Mouse (Mus musculus) heart, embryonic 11.5 days (tissue): ENCODE results near the gene Gm11549. TPM values are rescaled to one million over a fixed set of nuclear protein-coding genes. Genes with fewer than 3 reads are reported as not detected.

Source experiments
- ATAC-seq: fragments of 200-750 bp; cut with Nextera tagmentation; replicated peaks from 2 replicates; pipeline ENCODE4 v1.8.0; 2017; ENCODE audit warnings: moderate library complexity; ENCODE audit not compliant: insufficient number of reproducible peaks, low FRiP score, low TSS enrichment
- H3K27ac ChIP-seq: fragments of 300-500 bp; sonication (generic); 2 replicates; pipeline ENCODE4 v1.5.1; 2014; ENCODE audit warnings: mild to moderate bottlenecking, low read depth, low read length
- H3K27me3 ChIP-seq: fragments of 300-500 bp; sonication (generic); 2 replicates; pipeline ENCODE4 v1.6.1; 2014; ENCODE audit warnings: mild to moderate bottlenecking, low read length, mixed read lengths; ENCODE audit not compliant: control insufficient read depth, insufficient read depth
- H3K36me3 ChIP-seq: fragments of 300-500 bp; sonication (generic); 2 replicates; pipeline ENCODE4 v1.6.1; 2014; ENCODE audit warnings: mild to moderate bottlenecking, low read length, moderate library complexity, mixed read lengths; ENCODE audit not compliant: control insufficient read depth, insufficient read depth
- H3K4me1 ChIP-seq: fragments of 300-500 bp; sonication (generic); 2 replicates; pipeline ENCODE4 v1.6.1; 2014; ENCODE audit warnings: low read length; ENCODE audit not compliant: control insufficient read depth, insufficient read depth
- H3K4me2 ChIP-seq: fragments of 300-500 bp; sonication (generic); 2 replicates; pipeline ENCODE4 v1.6.1; 2014; ENCODE audit warnings: mild to moderate bottlenecking, moderate library complexity
- H3K4me3 ChIP-seq: fragments of 300-500 bp; sonication (generic); 2 replicates; pipeline ENCODE4 v1.5.1; 2014; ENCODE audit warnings: low read depth, low read length
- H3K9ac ChIP-seq: fragments of 300-500 bp; sonication (generic); 2 replicates; pipeline ENCODE4 v1.6.1; 2014; ENCODE audit warnings: mild to moderate bottlenecking, low read depth, low read length, moderate library complexity
- H3K9me3 ChIP-seq: fragments of 300-500 bp; sonication (generic); replicated peaks from 2 replicates; pipeline ENCODE4 v1.6.1; 2016; ENCODE audit warnings: low read length; ENCODE audit not compliant: control insufficient read depth
- WGBS: fragments of 180-500 bp; shearing (Covaris S2); extraction: QIAGEN DNeasy Blood & Tissue Kit; methylation state at CpG from one replicate; pipeline ENCODE4 v1.1.7; 2014; ENCODE audit not compliant: insufficient replicate concordance; 5-methylcytosine and 5-hydroxymethylcytosine counted together
- polyA plus RNA-seq: library from polyadenylated mRNA; unstranded; fragments of >200 nt; fragmentation: Nextera tagmentation; extraction: Ambion mirVana; gene quantifications from 2 replicates; pipeline ENCODE4 v1.2.1, GENCODE M21; 2014

Gene Gm11549
- polyA plus RNA-seq, 1 experiment from 2014 or later: 0.16 TPM

- Histone ChIP-seq H3K4me2 (no peak overlapping the region), H3K4me3 (no peak overlapping the region), H3K27ac (no peak overlapping the region), H3K9ac (no peak overlapping the region), H3K27me3 (no peaks in the 10 kb centered on the region), H3K36me3 (no peaks in the 10 kb centered on the region), H3K9me3 (no peaks in the 10 kb centered on the region), H3K4me1 (no peaks in the 10 kb centered on the region)
- no peak for ATAC-seq
- WGBS: 70% methylated on average over 3 of the region's 3 CpGs
Observed at GRCm38 (mm10) chr3:36544961-36545360, 23.3 kb upstream of the Gm11549 start.

- whole genome bisulfite sequencing: 80% methylated on average over 2 of the region's 2 CpGs
- H3K9ac ChIP-seq: no peak overlapping the region
- ATAC-seq: no peak
- H3K9me3 ChIP-seq: no peaks in the 10 kb centered on the region
- no peak overlapping the region for H3K27ac ChIP-seq
- no peaks in the 10 kb centered on the region for H3K36me3 ChIP-seq
- no peaks in the 10 kb centered on the region for H3K4me1 ChIP-seq
- no peaks in the 10 kb centered on the region for H3K27me3 ChIP-seq
- no peak overlapping the region for H3K4me2 ChIP-seq
- H3K4me3 ChIP-seq: no peak overlapping the region
Observed at GRCm38 (mm10) chr3:36541399-36541798, 19.8 kb upstream of the Gm11549 start.

GRCm38 (mm10) chr3:36540756-36541155 lies 19.1 kb upstream of the Gm11549 start:
- H3K9me3 ChIP-seq: no peaks in the 10 kb centered on the region
- WGBS: 58% methylated on average over 2 of the region's 2 CpGs
- H3K4me2 ChIP-seq: no peak overlapping the region
- no peak overlapping the region for H3K27ac ChIP-seq
- no peaks in the 10 kb centered on the region for H3K4me1 ChIP-seq
- H3K27me3 ChIP-seq: no peaks in the 10 kb centered on the region
- no peak overlapping the region for H3K9ac ChIP-seq
- no peak for ATAC-seq
- no peak overlapping the region for H3K4me3 ChIP-seq
- no peaks in the 10 kb centered on the region for H3K36me3 ChIP-seq

GRCm38 (mm10) chr3:36537701-36538470 lies 16.3 kb upstream of the Gm11549 start:
- H3K9ac ChIP-seq: no peak overlapping the region
- H3K27me3 ChIP-seq: no peaks in the 10 kb centered on the region
- WGBS: 66% methylated on average over 4 of the region's 4 CpGs
- H3K27ac ChIP-seq: no peak overlapping the region
- no peak for ATAC-seq
- no peaks in the 10 kb centered on the region for H3K4me1 ChIP-seq
- H3K4me3 ChIP-seq: no peak overlapping the region
- H3K36me3 ChIP-seq: no peaks in the 10 kb centered on the region
- H3K4me2 ChIP-seq: no peak overlapping the region
- H3K9me3 ChIP-seq: no peaks in the 10 kb centered on the region

- Histone ChIP-seq H3K36me3 (no peaks in the 10 kb centered on the region), H3K9ac (no peak overlapping the region), H3K4me3 (no peak overlapping the region), H3K9me3 (no peaks in the 10 kb centered on the region), H3K27me3 (0 out of 2 replicates have a peak, but pooled peaks cover 4% of the 10 kb centered on the region), H3K4me2 (no peak overlapping the region), H3K4me1 (no peaks in the 10 kb centered on the region), H3K27ac (no peak overlapping the region)
- no peak for ATAC-seq
- WGBS: 79% methylated on average over 12 of the region's 12 CpGs
Observed at GRCm38 (mm10) chr3:36536041-36536440, 14.4 kb upstream of the Gm11549 start.

- H3K36me3 ChIP-seq: no peaks in the 10 kb centered on the region
- no peak overlapping the region for H3K4me2 ChIP-seq
- H3K27ac ChIP-seq: no peak overlapping the region
- WGBS: 3% methylated on average over 1 of the region's 1 CpGs
- no peak overlapping the region for H3K9ac ChIP-seq
- no peaks in the 10 kb centered on the region for H3K9me3 ChIP-seq
- H3K4me1 ChIP-seq: no peaks in the 10 kb centered on the region
- H3K4me3 ChIP-seq: no peak overlapping the region
- 0 out of 2 replicates have a peak, but pooled peaks cover 4% of the 10 kb centered on the region for H3K27me3 ChIP-seq
- ATAC-seq: no peak
Observed at GRCm38 (mm10) chr3:36533201-36533672, 11.6 kb upstream of the Gm11549 start.

- no peaks in the 10 kb centered on the region for H3K9me3 ChIP-seq
- H3K36me3 ChIP-seq: no peaks in the 10 kb centered on the region
- 46% methylated on average over 7 of the region's 7 CpGs for WGBS
- H3K9ac ChIP-seq: no peak overlapping the region
- H3K4me2 ChIP-seq: no peak overlapping the region
- 0 out of 2 replicates have a peak, but pooled peaks cover 4% of the 10 kb centered on the region for H3K27me3 ChIP-seq
- H3K27ac ChIP-seq: no peak overlapping the region
- H3K4me1 ChIP-seq: no peaks in the 10 kb centered on the region
- ATAC-seq: no peak
- H3K4me3 ChIP-seq: no peak overlapping the region
Observed at GRCm38 (mm10) chr3:36532738-36533137, 11.1 kb upstream of the Gm11549 start.

- 6% methylated on average over 18 of the region's 18 CpGs for WGBS
- no peak for ATAC-seq
Observed at GRCm38 (mm10) chr3:36531979-36532542, 10.4 kb upstream of the Gm11549 start.

More at GRCm38 (mm10) chr3:36531979-36532542, 10.4 kb upstream of the Gm11549 start:
- Histone ChIP-seq H3K27me3 (0 out of 2 replicates have a peak, but pooled peaks cover 4% of the 10 kb centered on the region), H3K4me3 (peak overlapping the region; percentile 37), H3K4me1 (no peaks in the 10 kb centered on the region), H3K9ac (peak overlapping the region; percentile 46; the same call in 1 of the 2 replicates), H3K27ac (no peak overlapping the region), H3K36me3 (no peaks in the 10 kb centered on the region), H3K9me3 (no peaks in the 10 kb centered on the region), H3K4me2 (peak overlapping the region; percentile 70)
